Mouse (Mus musculus) cortical plate, adult 2 months (tissue): Measurements from ENCODE around the gene Nr1h5.

ENCODE experiments used
- CTCF ChIP-seq: fragments of 200-500 bp; IDR thresholded peaks from 2 replicates; pipeline ENCODE4 v1.5.1; 2011; ENCODE audit warnings: mild to moderate bottlenecking, control low read depth, low read length; ENCODE audit not compliant: insufficient read depth; ENCODE audit errors: extremely low read depth
- POLR2A ChIP-seq: fragments of 200-500 bp; IDR thresholded peaks from 2 replicates; pipeline ENCODE4 v1.6.1; 2011; ENCODE audit warnings: mild to moderate bottlenecking, low read length, control low read depth; ENCODE audit not compliant: insufficient read depth; ENCODE audit errors: extremely low read depth

GRCm38 (mm10) chr3:102970067-102970466 is 6.1 kb upstream of the Nr1h5 start:
- TF ChIP-seq CTCF: no peak
- TF ChIP-seq POLR2A: no peak
